Mouse (Mus musculus): Measurements from ENCODE around the gene Ccdc8. TPM values are rescaled to one million over a fixed set of nuclear protein-coding genes. Genes with fewer than 3 reads are reported as not detected.
A peak's percentile ranks its signal among the peaks of the same experiment; 100 is the strongest.

Ccdc8 gene
- total RNA-seq, 2 experiments from 2014 or later: 2.2 to 2.8 TPM

DNA sequence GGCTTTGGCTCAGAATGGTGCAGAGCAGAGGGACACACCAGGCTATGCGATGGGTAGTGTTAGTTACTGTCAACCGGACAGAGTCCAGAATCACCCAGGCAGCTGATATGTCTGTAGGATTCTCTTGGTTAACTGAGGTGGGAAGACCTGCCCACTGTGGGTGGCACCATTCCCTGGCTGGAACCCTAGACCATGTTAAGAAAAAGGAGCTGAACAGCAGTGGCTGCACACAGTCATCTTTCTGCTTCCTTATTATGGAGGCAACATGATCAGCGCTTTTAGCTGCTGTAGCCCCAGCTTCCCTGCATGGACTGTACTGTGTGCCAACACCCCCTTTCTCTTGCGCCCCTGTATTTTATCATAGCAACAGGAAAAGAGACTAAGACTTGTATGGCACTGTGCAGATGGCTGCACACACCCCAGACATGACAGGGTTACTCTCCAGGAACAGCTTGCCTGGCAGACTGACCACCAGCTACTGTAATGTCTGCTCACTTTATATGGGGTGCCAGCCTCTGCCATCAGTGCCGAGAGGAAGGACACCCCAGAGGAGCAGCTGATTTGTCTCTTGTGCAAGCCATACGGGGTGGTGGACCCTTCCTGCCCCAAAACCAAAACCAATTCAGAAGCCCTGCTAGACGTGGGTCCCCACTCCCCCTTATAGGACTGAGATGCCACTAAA, 19.5 kb downstream of the Ccdc8 start:
- DNase-seq: no peak

DNA sequence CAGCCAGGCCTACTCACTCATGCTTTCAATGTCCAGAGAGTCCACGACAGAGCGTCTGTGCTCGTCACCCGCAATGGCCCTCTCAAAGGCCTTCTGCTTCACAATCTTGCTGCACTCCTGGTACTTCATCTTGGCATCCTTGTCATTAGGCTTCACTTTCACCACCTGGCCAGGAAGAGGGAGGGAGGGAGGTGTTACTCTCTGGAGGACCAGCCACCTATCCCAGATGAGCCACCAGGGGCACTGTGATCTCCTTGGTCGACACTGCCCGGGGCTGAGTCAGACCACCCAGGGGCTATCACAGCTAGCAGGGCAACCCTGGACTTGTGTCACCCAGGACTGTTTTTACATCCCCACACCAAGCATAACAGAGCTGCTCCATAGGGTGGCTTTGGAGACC, 22.9 kb downstream of the Ccdc8 start:
- no peak for DNase-seq

DNA sequence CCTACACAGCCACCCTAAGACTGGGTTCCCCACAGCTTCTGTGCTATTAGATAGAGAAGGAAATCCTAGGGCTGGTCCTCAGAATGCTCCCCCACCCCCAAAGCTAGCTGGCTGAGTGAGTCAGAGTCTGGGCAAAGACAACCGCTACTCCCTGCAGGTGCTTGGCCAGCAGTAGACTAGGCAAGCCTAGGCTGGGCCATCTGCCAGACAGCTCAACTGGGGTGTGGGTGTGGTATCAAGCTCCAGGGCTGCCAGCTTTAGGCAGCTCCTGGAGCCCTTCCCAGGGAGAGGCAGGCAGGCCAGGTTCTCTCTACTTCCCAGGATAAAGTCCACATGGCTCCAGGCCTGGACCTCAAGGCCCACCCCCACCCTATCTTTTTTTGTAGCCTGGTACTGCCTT, 24.5 kb downstream of the Ccdc8 start:
- DNase-seq: peak; percentile 89 to 91

DNA sequence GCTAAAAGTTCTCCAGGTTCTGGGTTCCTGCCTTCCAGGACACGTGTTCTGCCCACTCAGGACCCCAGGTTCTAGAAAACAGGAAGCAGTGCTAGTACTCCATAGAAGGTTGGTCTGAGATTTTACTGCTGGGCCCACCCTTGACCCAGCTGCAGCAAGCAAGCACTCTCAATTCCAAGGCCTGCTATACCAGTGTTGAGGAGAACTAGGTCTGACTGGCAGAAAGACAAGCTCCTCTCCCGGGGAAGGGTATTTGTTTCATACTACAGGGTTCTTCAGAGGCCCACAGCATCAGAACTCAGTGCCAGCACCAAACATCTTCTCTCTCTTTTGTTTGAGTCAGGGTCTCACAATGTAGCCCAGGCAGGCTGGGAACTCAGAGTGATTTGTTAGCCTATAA, 25.4 kb downstream of the Ccdc8 start:
- DNase-seq: no peak

DNA sequence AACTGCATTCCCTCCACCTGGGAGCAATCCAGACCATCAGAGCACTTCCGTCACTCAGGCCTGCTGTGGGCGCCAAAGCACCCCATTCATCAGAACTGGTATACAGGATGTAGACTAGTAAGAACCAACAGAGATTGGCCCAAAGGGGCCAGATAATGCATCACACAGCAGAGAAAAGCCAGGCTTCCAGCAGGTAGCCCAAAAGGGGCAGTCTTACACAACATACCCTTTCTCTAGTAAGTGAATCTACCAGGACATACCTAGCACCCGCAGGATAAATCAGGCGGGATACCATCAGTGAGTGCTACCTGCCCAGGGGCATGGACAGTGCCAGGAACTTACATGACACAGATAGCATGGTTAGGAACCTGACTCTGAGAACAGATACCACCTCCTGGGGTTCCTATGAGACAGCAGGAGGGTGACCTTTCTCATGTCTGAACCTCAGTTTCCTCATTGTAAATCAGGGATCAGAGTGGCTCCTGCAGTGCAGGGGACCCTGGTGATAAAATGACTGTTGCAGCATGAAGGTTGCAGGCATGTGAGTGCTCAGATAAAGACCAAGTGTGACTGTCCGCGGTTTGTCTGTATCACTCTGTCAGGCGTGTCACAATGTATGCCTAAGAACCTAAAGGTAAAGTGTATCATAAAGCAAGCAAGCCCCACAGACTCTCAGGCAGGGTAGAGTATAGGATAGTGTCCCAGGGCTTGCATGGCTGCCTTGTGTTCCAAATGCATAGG, 27.1 kb downstream of the Ccdc8 start:
- no peak for DNase-seq

DNA sequence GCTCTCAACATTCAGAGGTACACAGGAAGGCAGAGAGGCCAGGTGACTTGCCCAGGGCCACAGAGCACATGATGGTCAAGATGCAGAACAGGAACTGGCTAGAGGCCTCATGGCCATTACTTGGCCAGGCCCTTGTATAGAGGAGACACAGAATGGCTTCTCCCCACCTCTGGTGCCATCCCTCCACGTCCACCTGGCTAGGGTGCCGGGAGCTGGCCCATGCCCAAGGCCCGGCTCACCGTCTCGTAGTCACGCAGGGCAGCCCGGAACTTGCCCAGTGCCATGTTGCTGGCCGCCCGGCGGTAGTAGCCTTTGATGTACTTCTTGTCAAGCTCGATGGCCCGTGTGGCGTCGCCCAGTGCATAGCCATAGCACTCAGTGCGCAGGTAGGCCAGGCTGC, 29.7 kb downstream of the Ccdc8 start:
- DNase-seq: no peak

DNA sequence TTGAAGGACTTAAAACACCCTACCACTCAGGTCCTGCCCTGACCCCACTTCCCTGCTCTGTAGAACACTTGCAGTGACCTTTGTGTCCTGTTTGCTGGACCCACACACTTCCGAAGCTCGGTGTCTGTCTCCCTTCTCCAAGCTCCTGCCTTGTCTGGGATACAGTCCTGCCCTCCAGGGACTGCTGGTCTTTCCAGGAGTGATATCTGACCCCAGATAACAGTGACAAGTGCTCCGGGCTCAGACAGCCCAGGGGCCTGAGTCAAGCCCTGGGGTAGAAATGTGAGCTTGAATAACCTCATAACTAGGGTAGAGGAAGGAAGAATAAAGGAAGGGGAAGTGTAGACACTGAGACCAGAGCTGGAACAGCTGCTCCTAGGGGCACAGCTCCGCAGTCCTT, 31.2 kb downstream of the Ccdc8 start:
- no peak for DNase-seq

DNA sequence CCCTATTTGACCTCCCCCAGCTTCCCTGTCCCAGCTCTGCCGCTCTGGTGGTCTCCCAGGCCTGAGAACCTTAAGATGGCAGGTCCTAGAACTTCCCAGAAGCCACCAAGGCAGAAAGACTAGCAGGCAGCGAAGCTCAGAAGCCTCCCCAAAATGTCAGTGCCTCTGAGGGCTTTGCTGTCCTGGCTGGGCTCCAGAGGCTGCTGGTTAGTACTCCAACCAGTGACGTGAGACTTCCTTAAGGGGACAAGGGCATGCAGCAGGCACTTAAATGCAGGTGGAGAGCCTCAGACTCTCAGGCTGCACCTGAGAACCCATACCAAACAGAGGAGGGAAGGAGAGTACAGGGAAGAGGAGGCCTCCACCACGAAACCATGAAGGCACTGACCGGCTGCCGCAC, 31.6 kb downstream of the Ccdc8 start:
- DNase-seq: no peak

DNA sequence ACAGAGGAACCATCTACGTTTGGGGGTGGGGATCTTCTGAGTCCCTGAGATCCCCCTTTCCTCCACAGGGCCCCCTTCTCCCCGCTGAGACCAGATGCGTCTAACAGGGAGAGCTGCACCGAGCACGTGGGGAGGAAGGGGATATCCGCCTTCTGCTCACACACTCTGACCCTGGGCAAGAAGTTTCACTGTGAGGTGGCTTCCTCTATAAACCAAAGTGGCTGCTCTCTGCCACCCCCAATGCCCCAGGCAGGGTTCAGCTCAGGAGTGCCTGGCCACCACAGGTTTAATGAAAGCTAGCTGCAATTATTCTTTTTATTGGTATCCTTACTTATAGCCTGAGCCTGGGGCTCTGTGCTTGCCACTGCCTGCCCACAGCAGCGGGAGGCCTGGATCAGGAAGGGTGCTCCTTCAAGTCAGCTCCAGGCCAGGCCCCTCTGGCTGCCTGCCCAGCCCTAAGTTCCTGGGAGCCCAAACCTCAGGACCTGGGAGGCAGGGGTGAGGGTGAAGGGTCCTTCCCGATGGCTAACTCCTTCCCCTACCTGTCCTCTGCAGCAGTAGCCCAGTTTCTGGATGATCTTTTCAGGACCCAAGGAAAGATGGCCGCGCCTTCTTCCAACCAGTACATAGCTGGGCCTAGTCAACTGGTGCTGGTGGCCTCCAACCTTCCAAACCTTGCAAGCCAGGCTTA, 32.5 kb downstream of the Ccdc8 start:
- no peak for DNase-seq

DNA sequence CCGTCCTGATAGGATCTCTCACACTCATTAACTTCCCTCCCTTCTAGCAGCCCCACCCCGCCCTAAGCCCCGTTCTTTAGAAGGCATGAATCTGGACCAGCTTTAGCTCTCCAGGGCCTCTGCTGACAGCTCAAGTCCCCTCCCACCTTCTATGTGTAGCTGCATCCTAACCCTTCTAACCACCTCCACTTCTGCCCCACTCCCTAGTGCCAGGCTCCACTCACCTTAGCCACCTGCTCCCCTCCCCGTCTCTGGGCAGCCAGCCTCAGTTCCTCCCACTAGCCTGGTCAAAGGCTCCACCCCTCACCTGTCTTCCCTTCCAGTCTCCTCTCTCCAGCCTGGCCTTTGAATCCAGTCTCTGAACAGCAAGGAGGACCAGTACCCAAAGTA, 33.0 kb downstream of the Ccdc8 start:
- no peak for DNase-seq

DNA sequence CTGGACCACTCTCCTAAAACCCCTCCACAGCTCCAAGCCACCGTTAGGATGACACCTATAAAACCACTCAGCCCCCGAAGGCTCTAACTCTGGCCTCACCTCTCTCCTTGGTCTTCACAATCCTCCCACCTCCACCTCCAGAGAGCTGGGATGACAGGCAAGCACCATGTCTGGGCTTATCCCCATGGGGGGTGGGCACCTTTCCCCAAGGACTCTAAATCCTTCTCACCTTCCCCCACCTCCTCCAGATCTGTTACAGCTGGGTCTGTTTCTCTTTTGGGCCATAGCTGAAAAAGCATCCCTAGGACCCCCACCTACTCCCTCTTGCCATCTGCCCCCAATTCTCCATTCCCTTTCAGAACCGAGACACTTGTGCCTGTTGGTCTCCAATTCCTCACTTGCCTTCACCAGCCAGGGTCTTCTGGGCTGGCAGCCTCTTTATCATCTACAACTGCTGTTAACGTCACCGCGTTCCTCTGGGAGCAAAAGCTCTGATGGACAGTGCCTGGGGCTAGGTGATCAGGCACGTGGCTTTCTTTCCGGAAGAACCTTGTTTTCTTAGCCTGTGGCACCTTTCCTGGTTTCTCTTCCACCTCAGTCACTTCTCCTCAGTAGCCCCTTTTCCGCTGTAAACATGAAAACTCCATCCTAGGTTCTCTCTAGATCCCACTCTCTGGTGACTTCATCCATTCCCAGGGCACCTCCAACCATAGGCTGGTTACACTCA, 33.6 kb downstream of the Ccdc8 start:
- no peak for DNase-seq

DNA sequence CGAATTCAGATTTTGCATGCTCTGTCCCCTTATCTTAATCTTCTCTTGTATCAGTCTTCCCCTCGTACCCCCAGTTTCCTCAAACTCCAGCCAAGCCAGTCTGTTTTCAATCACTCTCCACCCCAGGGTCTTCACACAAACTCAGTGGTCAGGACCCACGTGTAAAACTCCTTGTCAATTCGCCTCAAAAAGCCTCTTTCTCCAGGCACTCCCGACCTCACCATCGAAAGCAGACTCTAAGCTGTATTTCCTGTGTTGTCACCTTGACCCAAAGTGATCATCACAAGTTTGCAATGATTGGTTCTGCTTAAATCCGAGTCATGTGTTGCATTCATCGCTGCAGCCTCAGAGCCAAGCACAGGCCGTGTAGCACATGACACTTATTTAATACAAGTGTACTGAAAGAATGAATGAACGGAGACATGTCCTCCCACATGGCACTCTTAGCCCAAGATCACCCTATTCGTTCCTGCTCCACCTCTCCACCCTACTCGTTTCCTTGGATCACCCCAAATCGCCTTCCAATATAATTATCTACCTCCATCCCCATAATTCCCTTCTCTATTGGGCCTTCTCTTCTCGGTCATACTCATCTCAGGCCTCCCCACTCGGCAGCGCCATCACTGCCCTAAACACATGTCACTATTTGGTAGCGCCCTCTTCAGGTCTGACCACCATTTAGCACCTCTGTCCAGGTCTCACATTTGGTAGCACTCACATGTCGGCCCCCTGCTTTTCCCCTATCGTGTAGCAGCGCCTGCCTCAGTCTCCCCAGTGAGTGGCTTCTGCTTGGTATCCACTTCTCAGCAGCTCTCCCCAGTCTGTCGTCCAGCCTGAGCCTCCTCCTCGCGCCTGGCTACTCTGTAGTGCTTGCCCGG, 34.4 kb downstream of the Ccdc8 start:
- DNase-seq: no peak

DNA sequence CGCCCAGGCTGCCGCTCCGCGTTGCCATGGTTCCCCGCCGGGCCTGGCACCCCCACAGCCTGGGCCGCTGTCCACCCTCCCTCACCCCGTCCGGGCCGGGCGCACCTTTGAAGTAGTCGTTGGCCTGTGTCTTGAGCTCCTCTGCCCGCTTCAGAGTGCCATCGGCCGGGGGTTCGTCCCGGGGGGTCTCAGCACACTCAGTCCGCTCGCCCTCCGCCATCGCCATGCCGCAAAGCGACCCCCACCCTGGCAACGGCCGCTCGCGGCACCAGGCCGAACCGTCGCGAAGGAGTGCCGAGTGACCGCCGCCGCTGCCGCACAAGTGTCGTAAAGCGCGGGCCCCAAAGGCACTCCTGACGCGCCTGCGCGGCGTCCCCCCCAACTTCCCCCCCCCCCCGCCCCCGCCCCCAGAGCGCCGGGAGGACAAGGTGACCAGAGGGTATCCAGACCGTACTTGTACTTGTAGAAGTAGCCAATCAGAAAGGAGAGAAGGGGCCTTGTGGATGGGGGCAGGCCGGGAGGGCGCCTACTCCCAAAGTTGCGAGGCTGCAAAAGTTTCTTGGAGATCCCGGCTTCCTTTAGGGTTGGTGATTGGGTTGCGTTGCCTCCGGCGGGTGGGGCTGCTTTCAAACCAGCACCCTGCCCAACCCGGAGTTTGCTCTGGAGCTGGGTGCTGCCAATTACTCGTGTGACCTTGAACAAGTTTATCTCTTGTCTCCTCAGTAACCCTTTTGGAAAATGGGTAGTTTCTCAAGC, 35.3 kb downstream of the Ccdc8 start, which contains the start of gene Ppp5c:
Gene Ppp5c, minus strand, starts transcription at position 337 of the 756 bp plus-strand sequence.
- DNase-seq: peak; percentile 87 to 88

DNA sequence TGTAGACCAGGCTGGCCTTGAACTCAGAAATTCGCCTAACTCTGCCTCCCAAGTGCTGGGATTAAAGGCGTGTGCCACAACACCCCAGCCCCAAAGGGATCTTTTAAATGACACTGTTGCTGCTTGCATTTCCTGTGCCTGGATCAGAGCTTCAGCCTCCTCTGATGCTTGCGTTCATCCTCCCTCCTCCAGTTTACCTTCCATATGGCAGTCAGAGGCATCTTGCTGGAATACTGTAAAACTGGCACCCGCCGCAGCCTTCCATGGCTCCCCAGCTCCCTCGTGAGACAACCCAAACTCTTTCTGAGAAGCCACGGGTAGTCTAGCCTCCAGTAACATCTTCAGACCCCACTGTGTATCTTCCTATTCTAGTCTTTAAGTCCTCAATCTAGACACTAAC, 36.4 kb downstream of the Ccdc8 start:
- no peak for DNase-seq

DNA sequence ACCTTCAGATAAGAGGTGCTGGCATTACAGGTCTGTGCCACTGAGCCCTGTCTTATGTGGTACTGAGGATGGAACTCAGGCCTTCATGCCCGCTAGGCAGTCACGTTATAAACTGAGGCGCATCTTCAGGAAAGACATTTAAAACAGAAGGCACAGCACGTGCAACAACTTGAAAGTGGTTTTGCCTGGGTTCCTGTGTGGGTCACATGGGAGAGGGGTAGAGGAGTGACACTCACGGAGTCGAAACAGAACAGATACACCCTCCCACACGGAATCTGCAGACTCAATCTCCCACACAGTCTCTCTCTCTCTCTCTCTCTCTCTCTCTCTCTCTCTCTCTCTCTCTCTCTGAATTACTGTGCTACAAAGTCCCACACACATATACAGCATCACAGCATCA, 37.7 kb downstream of the Ccdc8 start:
- no peak for DNase-seq

DNA sequence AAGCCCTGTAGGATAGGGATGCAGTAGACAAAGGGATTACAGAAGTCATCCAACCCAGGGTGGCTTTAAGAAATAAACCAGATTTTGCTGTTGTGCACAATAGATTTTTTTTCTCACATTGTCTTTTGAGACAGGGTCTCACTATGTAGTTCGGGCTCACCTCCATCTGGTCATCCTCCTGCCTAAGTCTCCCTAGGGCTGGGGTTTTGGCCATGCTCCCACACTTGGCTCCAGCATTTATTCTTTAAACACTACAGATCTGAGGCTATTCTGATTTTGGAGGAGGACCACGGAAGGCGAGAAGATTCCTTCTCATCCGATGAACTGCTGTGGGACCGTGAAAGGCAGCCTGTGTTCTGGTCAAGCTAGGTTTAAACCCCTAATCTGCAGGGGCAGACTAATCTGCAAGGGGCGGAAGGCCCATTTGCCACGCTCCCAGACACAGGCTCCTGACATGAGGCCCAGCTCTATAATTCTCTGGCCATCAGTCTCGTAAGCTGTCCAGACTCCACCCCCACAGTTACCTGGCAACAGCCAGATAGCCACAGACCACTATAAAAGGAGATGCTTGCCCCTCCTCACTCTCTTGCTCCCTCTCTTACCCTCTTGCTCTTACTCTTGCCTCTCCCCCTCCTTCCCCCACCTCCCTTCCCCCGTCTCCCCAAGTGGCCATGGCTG, 45.6 kb downstream of the Ccdc8 start:
- DNase-seq: no peak

DNA sequence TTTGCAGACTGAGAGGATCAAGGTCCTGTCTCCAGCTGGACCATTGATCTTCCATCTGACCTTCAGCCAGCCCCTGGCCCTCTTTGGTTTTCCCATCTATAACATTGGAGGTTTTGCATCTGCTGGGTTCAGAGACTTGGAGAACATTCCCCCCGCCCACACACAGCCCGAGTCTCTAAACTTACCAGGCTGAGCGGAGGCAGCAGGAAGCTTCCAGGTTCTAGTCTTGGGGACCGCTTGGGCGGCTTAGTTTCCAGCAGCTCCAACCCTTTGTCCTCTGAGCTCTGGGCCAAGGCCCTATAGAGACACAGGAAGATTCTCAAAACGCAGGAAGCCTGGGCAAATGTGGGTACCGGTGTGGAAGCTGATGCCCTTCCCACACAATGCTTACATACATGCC, 46.9 kb downstream of the Ccdc8 start:
- DNase-seq: no peak

DNA sequence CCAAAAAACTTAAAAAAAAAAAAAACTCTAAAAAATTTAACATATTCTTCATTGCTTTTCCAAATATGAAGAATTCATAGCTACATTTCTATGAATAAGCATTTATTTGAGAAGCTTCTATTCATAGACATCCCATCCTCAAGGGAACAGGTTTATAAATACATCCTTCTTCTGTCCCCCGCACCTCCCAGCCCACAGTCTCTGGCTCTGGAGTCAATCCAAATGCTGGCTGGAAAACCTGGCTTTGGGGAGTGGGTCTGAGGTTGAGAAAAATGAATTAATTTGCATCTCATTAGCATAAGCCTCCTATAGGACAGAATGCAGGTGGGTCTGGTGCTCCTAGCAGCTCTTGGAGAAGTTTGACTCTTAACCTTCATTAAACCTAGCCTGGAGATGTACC, 53.2 kb downstream of the Ccdc8 start:
- no peak for DNase-seq
